Mouse (Mus musculus) G1E (cell line): ENCODE measurements around the gene Bcl2l11. TPM values are rescaled to one million over a fixed set of nuclear protein-coding genes. Genes with fewer than 3 reads are reported as not detected.
"Not testable (repeated sequence)": the region's sequence is repeated elsewhere in the genome, so short reads cannot be mapped to it uniquely, and the experiment has no call there.

ENCODE experiments used
- ATAC-seq: 2 replicates; pipeline ENCODE4 v1.8.0; 2016; ENCODE audit warnings: mild to moderate bottlenecking; ENCODE audit not compliant: insufficient number of reproducible peaks, poor library complexity, low FRiP score, severe bottlenecking; ENCODE audit errors: extremely low read depth
- DNase-seq: peaks from one replicate; pipeline ENCODE4 v3.0.0; 2012; ENCODE audit warnings: low spot score
- H3K27me3 ChIP-seq: 2 replicates; pipeline ENCODE4 v1.6.1; 2012; ENCODE audit warnings: mild to moderate bottlenecking, low read length, inconsistent platforms; ENCODE audit not compliant: insufficient read depth
- H3K36me3 ChIP-seq: replicated peaks from 2 replicates; pipeline ENCODE3; 2012; ENCODE audit warnings: mild to moderate bottlenecking, inconsistent platforms
- H3K4me1 ChIP-seq: 2 replicates; pipeline ENCODE4 v1.6.1; 2012; ENCODE audit warnings: low read depth, low read length, inconsistent platforms, mixed read lengths; ENCODE audit not compliant: insufficient read depth
- H3K4me3 ChIP-seq: 2 replicates; pipeline ENCODE4 v1.5.1; 2012; ENCODE audit warnings: low read depth, mild to moderate bottlenecking, inconsistent platforms, low read length, moderate library complexity, mixed read lengths
- H3K9me3 ChIP-seq: replicated peaks from 2 replicates; pipeline ENCODE4 v1.6.1; 2012; ENCODE audit warnings: inconsistent platforms
- CTCF ChIP-seq: IDR thresholded peaks from 2 replicates; pipeline ENCODE4 v1.5.1; 2012; ENCODE audit warnings: low read depth, low read length, inconsistent platforms, mixed read lengths
- GATA1 ChIP-seq: IDR thresholded peaks from 2 replicates; pipeline ENCODE4 v1.6.1; 2012; ENCODE audit warnings: borderline replicate concordance, low read length, inconsistent platforms, mixed read lengths
- GATA2 ChIP-seq: IDR thresholded peaks from 2 replicates; pipeline ENCODE4 v1.6.1; 2012; ENCODE audit warnings: low read depth, low read length, inconsistent platforms, borderline replicate concordance
- POLR2AphosphoS5 ChIP-seq: IDR thresholded peaks from 2 replicates; pipeline ENCODE4 v1.6.1; 2012; ENCODE audit warnings: low read depth, low read length, inconsistent platforms; ENCODE audit not compliant: insufficient replicate concordance
- TAL1 ChIP-seq: conservative IDR thresholded peaks from 2 replicates; pipeline ENCODE4 v1.6.1; 2012; ENCODE audit warnings: low read depth, low read length, inconsistent platforms, mixed read lengths
- polyA plus RNA-seq: library from polyadenylated mRNA; stranded (reverse); fragments of >175 nt; gene quantifications from 2 replicates; pipeline ENCODE4 v1.2.3, GENCODE M21; 2012
- total RNA-seq, 2 experiments: library from RNA; stranded (forward) in 1 of 2; stranded (reverse) in 1 of 2; fragments of 200-1000 nt in 1 of 2; fragments of >200 nt in 1 of 2; fragmentation: Nextera tagmentation in 1 of 2; gene quantifications; 2 replicates each; pipeline ENCODE4 v1.2.3; 2014 to 2017

Bcl2l11 gene
- total and polyA plus RNA-seq, 3 experiments: 18.4 to 39.7 (median 34.5) TPM

DNA sequence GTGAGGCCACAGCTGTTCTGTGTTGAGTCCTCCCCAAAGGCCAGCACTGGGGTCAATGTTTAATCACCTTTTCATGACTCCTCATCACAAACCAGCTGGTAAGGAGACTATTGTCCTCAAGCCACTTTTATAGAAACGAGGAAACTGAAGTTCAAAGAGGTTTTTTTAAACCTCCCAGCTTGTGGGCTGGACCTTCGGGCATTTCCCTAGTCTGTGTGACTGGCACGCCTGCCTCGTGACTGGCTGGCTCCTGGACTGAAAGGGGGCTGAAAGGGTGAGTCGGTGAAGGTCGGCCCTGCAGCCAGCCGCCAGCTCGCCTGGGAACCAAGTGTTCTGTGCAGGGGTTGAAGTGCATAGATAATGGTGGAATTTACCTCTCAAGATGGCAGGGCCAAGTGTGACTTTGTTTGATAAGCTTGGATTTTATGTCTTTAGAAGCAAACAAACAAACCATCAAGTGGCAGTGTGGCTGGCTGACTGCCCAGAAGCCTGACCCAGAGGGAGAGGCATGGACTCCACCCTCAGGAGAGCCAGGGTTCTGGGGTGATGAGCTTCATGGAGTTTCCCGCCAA, 54.1 kb downstream of the Bcl2l11 start:
- TF ChIP-seq CTCF: no peak
- TF ChIP-seq GATA1: no peak
- TF ChIP-seq POLR2AphosphoS5: no peak
- TF ChIP-seq TAL1: no peak
- no peak for TF ChIP-seq GATA2
- Histone ChIP-seq H3K4me3 (no peak overlapping the region), H3K36me3 (no peaks in the 10 kb centered on the region), H3K9me3 (no peaks in the 10 kb centered on the region), H3K27me3 (peaks cover 41% of the 10 kb centered on the region), H3K4me1 (peaks cover 2% of the 10 kb centered on the region; the same call in 1 of the 2 replicates)
- DNase-seq (peak; percentile 28), ATAC-seq (no peak)

DNA sequence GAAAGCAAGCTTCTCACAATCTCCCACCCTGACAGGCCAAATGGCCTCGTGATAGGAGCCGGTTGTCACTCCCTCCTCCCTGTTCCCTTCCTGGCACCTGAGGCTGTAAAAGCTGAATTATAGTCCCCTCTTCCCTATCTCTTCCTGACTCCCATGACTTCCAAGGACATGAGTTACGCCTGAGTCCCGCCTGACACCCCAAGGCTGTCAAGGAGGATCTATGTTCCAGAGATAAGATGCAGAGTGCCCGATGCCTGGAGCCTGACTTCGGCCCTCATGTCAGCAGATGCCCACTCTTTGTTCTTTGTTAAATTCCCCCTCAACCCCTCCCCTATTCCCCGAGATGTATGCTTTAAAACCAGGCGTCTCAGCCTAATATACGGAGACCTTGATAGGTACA, 56.3 kb downstream of the Bcl2l11 start:
- H3K27me3 ChIP-seq: peaks cover 31% of the 10 kb centered on the region
- DNase-seq, ATAC-seq, H3K4me1 ChIP-seq, H3K4me3 ChIP-seq, H3K36me3 ChIP-seq, H3K9me3 ChIP-seq: not testable (repeated sequence)

DNA sequence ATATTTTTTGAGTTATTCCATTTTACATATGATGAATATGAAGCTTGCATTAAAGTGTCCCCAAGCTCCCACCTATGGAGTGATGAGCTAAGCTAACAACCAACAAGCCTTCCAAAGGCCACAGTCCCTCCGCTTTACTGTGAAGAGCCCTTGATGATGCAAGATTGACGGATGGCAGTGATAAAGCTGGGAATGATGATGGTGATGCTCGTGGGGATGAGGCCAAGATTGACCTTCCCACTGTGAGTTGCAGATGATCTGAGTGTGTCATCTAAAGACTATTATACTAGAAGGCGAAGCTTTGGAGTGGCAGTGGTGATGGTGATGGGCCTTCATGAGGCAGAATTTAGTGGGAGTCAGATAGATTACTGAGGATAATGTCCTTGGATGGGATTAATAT, 56.9 kb downstream of the Bcl2l11 start:
- Histone ChIP-seq H3K36me3 (no peaks in the 10 kb centered on the region), H3K4me1 (peaks cover 2% of the 10 kb centered on the region; the same call in 1 of the 2 replicates), H3K9me3 (no peaks in the 10 kb centered on the region), H3K27me3 (peaks cover 30% of the 10 kb centered on the region), H3K4me3 (no peak overlapping the region)
- DNase-seq: no peak
- TF ChIP-seq TAL1 (no peak), GATA2 (no peak)
- no peak for ATAC-seq

DNA sequence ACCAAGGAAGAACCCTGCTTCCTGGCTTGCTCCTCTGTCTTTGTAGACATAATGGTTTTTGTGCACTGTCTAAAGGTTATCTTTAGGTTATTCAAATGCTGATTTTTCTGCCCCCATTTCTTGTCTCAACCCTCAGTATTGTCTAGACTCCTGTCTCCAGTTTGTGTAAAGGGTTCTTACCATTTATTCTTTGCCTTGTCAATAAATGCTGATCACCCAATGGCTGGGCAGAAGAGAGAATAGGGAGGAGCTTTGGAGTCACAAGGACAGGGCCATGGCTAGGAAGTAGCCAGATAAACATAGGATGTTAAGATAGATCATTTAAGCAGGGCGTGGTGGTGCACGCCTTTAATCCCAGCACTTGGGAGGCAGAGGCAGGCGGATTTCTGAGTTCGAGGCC, 57.9 kb downstream of the Bcl2l11 start:
- ATAC-seq (no peak), DNase-seq (no peak)
- Histone ChIP-seq H3K4me3 (no peak overlapping the region), H3K4me1 (peaks cover 2% of the 10 kb centered on the region; the same call in 1 of the 2 replicates), H3K27me3 (peaks cover 30% of the 10 kb centered on the region), H3K9me3 (no peaks in the 10 kb centered on the region), H3K36me3 (no peaks in the 10 kb centered on the region)
- TF ChIP-seq GATA1 (no peak), CTCF (no peak), TAL1 (no peak), GATA2 (no peak), POLR2AphosphoS5 (no peak)

DNA sequence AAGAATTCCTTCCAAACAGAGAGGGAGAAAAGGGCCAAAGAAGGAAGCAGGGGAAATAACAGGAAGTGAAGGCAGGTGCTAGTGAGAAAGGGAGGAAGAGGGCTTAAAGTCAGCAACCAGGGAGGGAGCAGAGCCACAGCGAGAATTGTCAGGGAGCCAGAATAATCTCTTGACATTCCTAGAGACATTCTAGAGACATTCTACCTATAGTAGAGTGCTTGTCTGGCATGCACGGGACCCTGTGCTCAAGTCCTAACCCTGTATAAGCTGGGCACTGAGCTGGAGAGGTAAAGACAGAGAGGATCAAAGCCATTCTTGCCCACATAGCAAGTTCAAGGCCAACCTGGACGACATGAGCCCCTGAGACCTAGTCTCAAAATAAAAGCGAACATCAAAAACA, 60.1 kb downstream of the Bcl2l11 start:
- TF ChIP-seq POLR2AphosphoS5 (no peak), GATA2 (no peak), TAL1 (no peak), GATA1 (no peak), CTCF (no peak)
- Histone ChIP-seq H3K4me1 (peaks cover 4% of the 10 kb centered on the region), H3K27me3 (peaks cover 33% of the 10 kb centered on the region), H3K4me3 (no peak overlapping the region), H3K36me3 (no peaks in the 10 kb centered on the region), H3K9me3 (no peaks in the 10 kb centered on the region)
- ATAC-seq: no peak
- no peak for DNase-seq

DNA sequence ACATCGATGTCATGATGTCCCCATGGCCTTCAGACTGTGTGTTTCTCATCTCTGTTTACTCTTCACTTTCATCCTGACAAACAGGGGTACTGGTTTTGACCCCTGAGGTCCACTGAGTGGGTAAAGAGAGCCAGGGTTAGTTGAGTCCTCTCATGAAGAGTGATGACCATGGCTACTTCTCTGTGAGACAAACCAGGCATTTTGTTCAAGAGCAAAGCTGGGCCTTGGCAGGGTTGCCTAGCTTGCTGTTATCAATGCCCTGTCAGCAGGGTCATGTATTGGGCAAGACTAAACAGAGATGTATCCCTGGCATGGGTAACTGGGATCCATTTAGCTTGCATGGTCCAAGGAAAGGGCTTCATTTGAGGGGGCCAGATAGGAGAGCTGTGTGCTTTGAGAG, 61.4 kb downstream of the Bcl2l11 start:
- DNase-seq (no peak), ATAC-seq (no peak)
- no peaks in the 10 kb centered on the region for H3K36me3 ChIP-seq
- H3K4me1 ChIP-seq: peaks cover 4% of the 10 kb centered on the region
- H3K4me3 ChIP-seq: no peak overlapping the region
- no peaks in the 10 kb centered on the region for H3K9me3 ChIP-seq
- peaks cover 42% of the 10 kb centered on the region for H3K27me3 ChIP-seq
- TF ChIP-seq GATA1: no peak
- TF ChIP-seq GATA2: no peak
- no peak for TF ChIP-seq TAL1
- TF ChIP-seq CTCF: no peak
- TF ChIP-seq POLR2AphosphoS5: no peak

DNA sequence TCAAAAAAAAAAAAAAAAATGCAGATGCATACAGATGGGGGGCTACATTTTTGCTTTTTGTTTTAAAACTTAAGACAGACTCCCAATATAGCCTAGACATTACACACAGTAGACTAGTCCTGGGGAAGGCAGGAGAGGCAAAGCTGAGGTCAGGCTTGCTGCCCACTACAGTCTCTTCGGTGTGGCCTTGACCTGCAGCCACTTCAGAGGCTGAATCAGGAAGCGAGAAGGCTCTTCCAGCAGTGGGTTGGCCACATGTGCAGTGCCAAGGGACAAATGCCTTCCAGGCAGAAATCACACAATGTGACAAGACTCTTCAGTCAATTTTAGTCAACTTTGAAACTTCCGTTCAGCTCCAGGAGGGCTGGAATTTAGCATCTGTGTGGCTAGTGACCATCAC, 62.6 kb downstream of the Bcl2l11 start:
- ATAC-seq: no peak
- DNase-seq: no peak
- H3K36me3 ChIP-seq: no peaks in the 10 kb centered on the region
- H3K9me3 ChIP-seq: no peaks in the 10 kb centered on the region
- H3K4me1 ChIP-seq: peaks cover 4% of the 10 kb centered on the region
- peaks cover 45% of the 10 kb centered on the region for H3K27me3 ChIP-seq
- H3K4me3 ChIP-seq: no peak overlapping the region
- TF ChIP-seq TAL1 (no peak), CTCF (no peak), GATA1 (no peak), GATA2 (no peak), POLR2AphosphoS5 (no peak)
